Comparison of ENCODE assay signal across 7 mouse cellular contexts in genomic region chr2:66408456-66408855, GRCm38 (mm10). TPM values are rescaled to one million over a fixed set of nuclear protein-coding genes. Genes with fewer than 3 reads are reported as not detected.
DNase-seq lines count a peak whose midpoint lies in the region; ATAC-seq and TF ChIP-seq lines count a peak whose summit lies in the region.

No protein-coding gene starts in this region.

- no peak overlapping the region for H3K27ac ChIP-seq in embryonic facial prominence, embryonic 14.5 days (replicated peaks; ENCODE audit: low read depth, low read length)
- peak overlapping the region; percentile 95 for H3K27ac ChIP-seq in layer of hippocampus, adult 2 months
- H3K27ac ChIP-seq in olfactory bulb, adult 2 months (ENCODE audit: insufficient read depth, low read depth, low read length) = peak overlapping the region; percentile 9

- peak overlapping the region; percentile 87 for H3K4me2 ChIP-seq in embryonic facial prominence, embryonic 14.5 days (ENCODE audit: low read depth, low read length)

- 0 out of 2 replicates have a peak, but pooled peaks have one; percentile 2 for TF ChIP-seq CTCF in layer of hippocampus, adult 2 months (conservative IDR thresholded peaks at IDR 0.05)
- TF ChIP-seq CTCF in olfactory bulb, adult 2 months (IDR thresholded peaks at IDR 0.05; ENCODE audit: insufficient read depth, low read depth, low read length) = no peak

- no peak for TF ChIP-seq POLR2A in olfactory bulb, adult 2 months (IDR thresholded peaks at IDR 0.05; ENCODE audit: insufficient read depth, low read depth, low read length)

- peak overlapping the region; percentile 14 for H3K4me3 ChIP-seq in megakaryocyte, embryonic 14.5 days (replicated peaks)
- H3K4me3 ChIP-seq in embryonic facial prominence, embryonic 14.5 days (ENCODE audit: low read depth, low read length) = peak overlapping the region; percentile 49
- H3K4me3 ChIP-seq in layer of hippocampus, adult 2 months = peak overlapping the region; percentile 75
- H3K4me3 ChIP-seq in olfactory bulb, adult 2 months (ENCODE audit: insufficient read depth, low read depth, low read length) = peak overlapping the region; percentile 53

- H3K36me3 ChIP-seq in megakaryocyte, embryonic 14.5 days (replicated peaks; ENCODE audit: low read length) = no peaks in the 10 kb centered on the region
- H3K36me3 ChIP-seq in embryonic facial prominence, embryonic 14.5 days (ENCODE audit: control insufficient read depth, insufficient read depth, low read length) = no peaks in the 10 kb centered on the region

- DNase-seq in embryonic facial prominence, embryonic 14.5 days (ENCODE audit: low spot score) = no peak
- DNase-seq in layer of hippocampus, adult 2 months (ENCODE audit: low spot score in 2 of 2) = peak in 1 of 2 experiments; percentile 24
- DNase-seq in B cell, adult 2 months = no peak
- DNase-seq in Muller cell, postnatal 12 days (ENCODE audit: inconsistent ontology term) = no peak

- H3K4me1 ChIP-seq in megakaryocyte, embryonic 14.5 days = peaks cover 17% of the 10 kb centered on the region
- H3K4me1 ChIP-seq in embryonic facial prominence, embryonic 14.5 days (ENCODE audit: control insufficient read depth, insufficient read depth, low read length) = no peaks in the 10 kb centered on the region
- H3K4me1 ChIP-seq in olfactory bulb, adult 2 months (ENCODE audit: control insufficient read depth, insufficient read depth, low read length) = no peaks in the 10 kb centered on the region

- WGBS in embryonic facial prominence, embryonic 14.5 days = 15% methylated on average over 11 of the region's 11 CpGs
- WGBS in olfactory bulb, adult 2 months = 21% methylated on average over 11 of the region's 11 CpGs

- no peak for ATAC-seq in megakaryocyte, adult 5-6 weeks (ENCODE audit: poor library complexity, severe bottlenecking)
- no peak for ATAC-seq in embryonic facial prominence, embryonic 14.5 days (ENCODE audit: low read depth)

- peaks cover 5% of the 10 kb centered on the region; the same call in 1 of the 2 replicates for H3K9me3 ChIP-seq in megakaryocyte, embryonic 14.5 days
- no peaks in the 10 kb centered on the region for H3K9me3 ChIP-seq in embryonic facial prominence, embryonic 14.5 days (ENCODE audit: control insufficient read depth, low read length)

- no peak overlapping the region for H3K9ac ChIP-seq in embryonic facial prominence, embryonic 14.5 days (ENCODE audit: low read depth, low read length)

- H3K27me3 ChIP-seq in megakaryocyte, embryonic 14.5 days (replicated peaks) = peaks cover 22% of the 10 kb centered on the region
- no peaks in the 10 kb centered on the region; the same call in 1 of the 2 replicates for H3K27me3 ChIP-seq in embryonic facial prominence, embryonic 14.5 days (replicated peaks; ENCODE audit: control insufficient read depth, insufficient read depth, low read length)

RNA-seq across cellular contexts. Expression of gene Scn1a, which starts 32.2 kb away (rescaled TPM):
- polyA plus RNA-seq in megakaryocyte, embryonic 14.5 days (2012; ENCODE audit: insufficient read depth, low replicate concordance) = 0.06 TPM in 1 of 2 replicates, not detected in the other
- not detected in 2 replicates for total RNA-seq in megakaryocyte, adult 5-6 weeks (2015)
- not detected in 2 replicates for total RNA-seq in megakaryocyte, adult 5-6 weeks (2017)
- 0.67 and 0.84 TPM in 2 replicates for polyA plus RNA-seq in embryonic facial prominence, embryonic 14.5 days (2014; fragmentation: Nextera tagmentation; extraction: Ambion mirVana)
- 10 to 100 TPM; 62.2 to 63.7 TPM for total RNA-seq in layer of hippocampus, adult 2 months (2021)
- polyA plus RNA-seq in olfactory bulb, adult 2 months (2012; ENCODE audit: insufficient read depth, insufficient read length, low replicate concordance, missing spikeins) = 96.8 TPM in 1 of 2 replicates, not detected in the other

Comparison
In these comparisons a context has a peak if more than half of its experiments do, and no peak if none do; other contexts are left out.
1. H3K4me3 ChIP-seq: peak in every context shown above with its lines; median percentile 75 in layer of hippocampus, adult 2 months; 53 in olfactory bulb, adult 2 months; 49 in embryonic facial prominence, embryonic 14.5 days; 14 in megakaryocyte, embryonic 14.5 days.